Mouse (Mus musculus) cerebellum, adult (tissue): ENCODE measurements around the gene Scgb1b24.

ENCODE experiments used
- ATAC-seq: cut with Nextera tagmentation; 2 replicates; pipeline ENCODE4 v1.9.2; 2017; ENCODE audit warnings: mild to moderate bottlenecking, moderate library complexity, mixed read lengths; ENCODE audit not compliant: insufficient number of reproducible peaks, low FRiP score, low TSS enrichment

Scgb1b24 gene

GRCm38 (mm10) chr7:33743499-33743898 lies at the start of gene Scgb1b24:
Gene Scgb1b24, plus strand, starts transcription at chr7:33743799.
- no peak for ATAC-seq

- no peak for ATAC-seq
Measured at GRCm38 (mm10) chr7:33739212-33739611, 4.4 kb upstream of the Scgb1b24 start, which contains the start of gene Scgb2b24. Gene Scgb2b24, minus strand, starts transcription at chr7:33739312.
